Mouse (Mus musculus) adrenal gland, postnatal 4 days (tissue): ENCODE results near the gene Smbd1. TPM values are rescaled to one million over a fixed set of nuclear protein-coding genes. Genes with fewer than 3 reads are reported as not detected.
A peak's percentile ranks its signal among the peaks of the same experiment; 100 is the strongest.

ENCODE experiments used
- DNase-seq, 2 experiments: peaks; one replicate each; pipeline ENCODE4 v3.0.0; 2021 to 2022; ENCODE audit warnings: low spot score in 2 of 2, mixed read lengths in 2 of 2
- total RNA-seq, 2 experiments: library from RNA; stranded (reverse); gene quantifications; 2 replicates each; pipeline ENCODE4 v1.2.3; 2021

Smbd1 gene
- total RNA-seq, 2 experiments from 2014 or later, result not detected

- no peak for DNase-seq
Measured at GRCm38 (mm10) chr16:32813771-32814170, 3.5 kb upstream of the Smbd1 start.

GRCm38 (mm10) chr16:32813362-32813761 is 3.1 kb upstream of the Smbd1 start:
- no peak for DNase-seq

GRCm38 (mm10) chr16:32812888-32813361 is 2.6 kb upstream of the Smbd1 start:
- DNase-seq, result peak; percentile 64 to 73

- DNase-seq, result no peak
Measured at GRCm38 (mm10) chr16:32807408-32808185, 2.7 kb downstream of the Smbd1 start.

- no peak for DNase-seq
Measured at GRCm38 (mm10) chr16:32805151-32805550, 5.1 kb downstream of the Smbd1 start.

- no peak for DNase-seq
Measured at GRCm38 (mm10) chr16:32803901-32804300, 6.4 kb downstream of the Smbd1 start.

GRCm38 (mm10) chr16:32803252-32803853 is 6.9 kb downstream of the Smbd1 start:
- DNase-seq, result peak in 1 of 2 experiments; percentile 23

- no peak for DNase-seq
Measured at GRCm38 (mm10) chr16:32797426-32797689, 12.9 kb downstream of the Smbd1 start, which contains the start of gene Muc20. Gene Muc20 (minus strand): TSS chr16:32797435.

- DNase-seq, result no peak
Measured at GRCm38 (mm10) chr16:32796676-32797425, 13.4 kb downstream of the Smbd1 start.

GRCm38 (mm10) chr16:32795177-32795576 is 15.1 kb downstream of the Smbd1 start:
- DNase-seq, result no peak

- no peak for DNase-seq
Measured at GRCm38 (mm10) chr16:32790056-32790455, 20.2 kb downstream of the Smbd1 start.

GRCm38 (mm10) chr16:32784840-32785239 is 25.4 kb downstream of the Smbd1 start:
- no peak for DNase-seq

GRCm38 (mm10) chr16:32783324-32784062 is 26.8 kb downstream of the Smbd1 start:
- no peak for DNase-seq

GRCm38 (mm10) chr16:32778956-32779355 is 31.3 kb downstream of the Smbd1 start:
- DNase-seq, result no peak

- no peak for DNase-seq
Measured at GRCm38 (mm10) chr16:32776676-32777075, 33.6 kb downstream of the Smbd1 start.

GRCm38 (mm10) chr16:32766904-32767303 is 43.4 kb downstream of the Smbd1 start:
- DNase-seq, result no peak

GRCm38 (mm10) chr16:32764961-32765360 is 45.3 kb downstream of the Smbd1 start:
- DNase-seq, result no peak

GRCm38 (mm10) chr16:32764550-32764949 is 45.7 kb downstream of the Smbd1 start:
- DNase-seq, result no peak
